Mouse (Mus musculus) MEL (cell line): ENCODE data around the gene Rpl41.

Experiments used
- CTCF ChIP-seq, 3 experiments: IDR thresholded peaks in 2 of 3; conservative IDR thresholded peaks in 1 of 3; 2 replicates each; pipeline ENCODE4 v1.5.1; 2011 to 2012; ENCODE audit warnings: low read length in 3 of 3, low read depth in 2 of 3, mild to moderate bottlenecking in 2 of 3, improper control_type of control experiment in 1 of 3, inconsistent platforms in 1 of 3, mixed read lengths in 1 of 3, moderate library complexity in 1 of 3; ENCODE audit not compliant: control insufficient read depth in 1 of 3, insufficient read depth in 1 of 3, poor library complexity in 1 of 3, severe bottlenecking in 1 of 3
- GABPA ChIP-seq: IDR thresholded peaks from 2 replicates; pipeline ENCODE4 v1.6.1; 2012; ENCODE audit warnings: low read depth, mild to moderate bottlenecking, inconsistent platforms, low read length, improper control_type of control experiment, moderate library complexity
- GATA1 ChIP-seq: IDR thresholded peaks from 2 replicates; pipeline ENCODE4 v1.6.1; 2011; ENCODE audit warnings: low read depth, low read length, improper control_type of control experiment
- HCFC1 ChIP-seq: IDR thresholded peaks from 2 replicates; pipeline ENCODE4 v1.6.1; 2012; ENCODE audit warnings: low read depth, mild to moderate bottlenecking, inconsistent platforms, low read length, improper control_type of control experiment, moderate library complexity
- MAX ChIP-seq: IDR thresholded peaks from 2 replicates; pipeline ENCODE4 v1.6.1; 2011; ENCODE audit warnings: low read length, improper control_type of control experiment
- NRF1 ChIP-seq: IDR thresholded peaks from 2 replicates; pipeline ENCODE4 v1.6.1; 2014; ENCODE audit warnings: low read depth, mild to moderate bottlenecking, inconsistent platforms, low read length, improper control_type of control experiment, moderate library complexity; ENCODE audit not compliant: poor library complexity, insufficient read depth, severe bottlenecking
- POLR2A ChIP-seq, 2 experiments: IDR thresholded peaks; 2 replicates each; pipeline ENCODE4 v1.6.1; 2011 to 2012; ENCODE audit warnings: low read length in 2 of 2, mild to moderate bottlenecking in 2 of 2, control low read depth in 1 of 2, improper control_type of control experiment in 1 of 2, low read depth in 1 of 2, moderate library complexity in 1 of 2; ENCODE audit not compliant: control insufficient read depth in 1 of 2, insufficient read depth in 1 of 2, poor library complexity in 1 of 2
- RAD21 ChIP-seq: IDR thresholded peaks from 2 replicates; pipeline ENCODE4 v1.6.1; 2011; ENCODE audit warnings: mild to moderate bottlenecking, low read depth, low read length, improper control_type of control experiment
- SMC3 ChIP-seq: IDR thresholded peaks from 2 replicates; pipeline ENCODE4 v1.6.1; 2011; ENCODE audit warnings: low read depth, low read length, improper control_type of control experiment
- TBP ChIP-seq: IDR thresholded peaks from 2 replicates; pipeline ENCODE4 v1.8.0; 2011; ENCODE audit warnings: low read depth, low read length, improper control_type of control experiment
- ZC3H11A ChIP-seq: IDR thresholded peaks from 2 replicates; pipeline ENCODE4 v1.6.1; 2012; ENCODE audit warnings: low read depth, mild to moderate bottlenecking, inconsistent platforms, low read length, improper control_type of control experiment
- ZKSCAN1 ChIP-seq: IDR thresholded peaks from 2 replicates; pipeline ENCODE4 v1.6.1; 2012; ENCODE audit warnings: low read depth, mild to moderate bottlenecking, inconsistent platforms, low read length, improper control_type of control experiment, moderate library complexity
- ZMIZ1 ChIP-seq: IDR thresholded peaks from 2 replicates; pipeline ENCODE4 v1.6.1; 2012; ENCODE audit warnings: low read depth, mild to moderate bottlenecking, inconsistent platforms, low read length, improper control_type of control experiment, moderate library complexity

- no peak for TF ChIP-seq CTCF (IDR thresholded peaks at IDR 0.05 in 2 of 3, conservative IDR thresholded peaks at IDR 0.05 in 1 of 3; ENCODE audit: control insufficient read depth in 1 of 3, insufficient read depth in 1 of 3, low read depth in 2 of 3, low read length in 3 of 3, poor library complexity in 1 of 3, severe bottlenecking in 1 of 3)
- TF ChIP-seq GATA1: no peak
- TF ChIP-seq MAX: no peak
- TF ChIP-seq HCFC1: no peak
- no peak for TF ChIP-seq POLR2A (IDR thresholded peaks at IDR 0.05; ENCODE audit: control insufficient read depth in 1 of 2, insufficient read depth in 1 of 2, low read depth in 1 of 2, low read length in 2 of 2, poor library complexity in 1 of 2)
- TF ChIP-seq RAD21: no peak
- no peak for TF ChIP-seq GABPA
- no peak for TF ChIP-seq ZMIZ1
- TF ChIP-seq TBP: no peak
- no peak for TF ChIP-seq NRF1
- TF ChIP-seq ZKSCAN1: no peak
- no peak for TF ChIP-seq SMC3
- TF ChIP-seq ZC3H11A: no peak
These were observed 10.7 kb downstream of the Rpl41 start for GRCm38 (mm10) chr10:128538340-128538870.
